24 mouse cellular contexts compared by ENCODE assay signal in the genomic region with DNA sequence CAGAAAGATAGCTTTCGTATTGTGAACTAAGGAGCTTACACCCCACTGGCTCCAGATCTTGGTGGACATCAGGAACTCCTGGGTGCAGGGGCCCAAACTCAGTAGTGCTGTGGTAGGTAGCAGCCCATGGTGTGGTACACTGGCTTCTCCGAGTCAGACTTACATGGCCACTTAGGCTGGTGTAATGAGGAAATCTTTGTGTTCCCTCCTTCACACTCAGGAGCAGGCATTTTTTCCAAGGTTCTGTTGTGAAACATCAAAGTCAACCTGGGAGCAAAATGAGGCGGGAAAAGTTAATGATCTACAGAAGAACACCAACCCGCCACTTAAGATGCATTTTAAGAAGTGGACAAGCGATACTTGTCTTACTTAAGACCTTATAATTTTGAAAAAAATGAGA. TPM values are rescaled to one million over a fixed set of nuclear protein-coding genes. Genes with fewer than 3 reads are reported as not detected.
"Had no signal": no experiment of that assay in that cellular context is flagged by ENCODE, and none has a peak within 500 bp of the region (broad histone marks: within the 10 kb centered on the region; RNA-seq: fewer than 3 reads in every experiment).

No protein-coding gene starts in this region.

- H3K4me2 ChIP-seq: limb, embryonic 12.5 days; limb, embryonic 15.5 days; liver, embryonic 11.5 days; lung, embryonic 14.5 days; midbrain, embryonic 15.5 days; neural tube, embryonic 12.5 days; neural tube, embryonic 15.5 days had no signal

- H3K27ac ChIP-seq: hindbrain, postnatal 0 days; limb, embryonic 12.5 days; limb, embryonic 15.5 days; liver, embryonic 14.5 days; midbrain, embryonic 10.5 days; midbrain, embryonic 15.5 days; neural tube, embryonic 12.5 days; neural tube, embryonic 15.5 days; stomach, postnatal 0 days had no signal

- H3K9me3 ChIP-seq: limb, embryonic 12.5 days; limb, embryonic 15.5 days; midbrain, embryonic 10.5 days; midbrain, embryonic 15.5 days; neural tube, embryonic 12.5 days; neural tube, embryonic 15.5 days had no signal

- H3K9ac ChIP-seq: limb, embryonic 12.5 days; limb, embryonic 15.5 days; liver, embryonic 14.5 days; liver, postnatal 0 days; lung, embryonic 14.5 days; midbrain, embryonic 15.5 days; neural tube, embryonic 12.5 days; neural tube, embryonic 15.5 days had no signal

- H3K4me1 ChIP-seq: megakaryocyte, embryonic 14.5 days; midbrain, embryonic 10.5 days; midbrain, embryonic 15.5 days; neural tube, embryonic 12.5 days had no signal

- H3K4me3 ChIP-seq: limb, embryonic 12.5 days; limb, embryonic 15.5 days; megakaryocyte, embryonic 14.5 days; midbrain, embryonic 10.5 days; midbrain, embryonic 15.5 days; neural tube, embryonic 12.5 days; neural tube, embryonic 15.5 days had no signal

- ATAC-seq: hindbrain, postnatal 0 days; inflammation-experienced regulatory T-cells, adult 6 months; liver, postnatal 0 days; midbrain, embryonic 15.5 days had no signal

- H3K27me3 ChIP-seq: limb, embryonic 12.5 days; limb, embryonic 15.5 days; midbrain, embryonic 15.5 days; neural tube, embryonic 12.5 days; neural tube, embryonic 15.5 days had no signal

- DNase-seq: kidney, adult 18-20 months; liver, postnatal 0 days; lung, embryonic 14.5 days; lung, postnatal 14 days; right cerebral cortex, adult 18-20 months; right cerebral cortex, postnatal 14 days; right cerebral cortex, postnatal 4 days; thymus, adult 18-20 months; thymus, postnatal 36 days had no signal

- H3K36me3 ChIP-seq: limb, embryonic 12.5 days; limb, embryonic 15.5 days; midbrain, embryonic 10.5 days; midbrain, embryonic 15.5 days; neural tube, embryonic 12.5 days had no signal

RNA-seq across cellular contexts. Expression of gene Ccdc185, which starts 36.5 kb away (rescaled TPM):
- polyA plus RNA-seq: hindbrain, postnatal 0 days; inflammation-experienced regulatory T-cells, adult 6 months; kidney, embryonic 14.5 days; limb, embryonic 12.5 days; limb, embryonic 15.5 days; liver, embryonic 11.5 days; liver, embryonic 14.5 days; liver, postnatal 0 days; lung, embryonic 14.5 days; midbrain, embryonic 10.5 days; midbrain, embryonic 15.5 days; neural tube, embryonic 12.5 days; neural tube, embryonic 15.5 days; stomach, embryonic 14.5 days; stomach, postnatal 0 days; urinary bladder, adult 2 months had no signal
